Mouse (Mus musculus) 3T3-L1 (cell line): ENCODE results near the gene Zan.

ENCODE experiments used
- DNase-seq: peaks from one replicate; pipeline ENCODE4 v3.0.0-alpha.2; 2015; ENCODE audit warnings: low read depth, low spot score

Zan gene

GRCm38 (mm10) chr5:137476964-137477363, at the start of gene Zan:
Zan (minus strand) TSS chr5:137477064.
- DNase-seq, result no peak

- peak; percentile 62 for DNase-seq
Measured at GRCm38 (mm10) chr5:137526192-137526936, 49.5 kb upstream of the Zan start.

- no peak for DNase-seq
Measured at GRCm38 (mm10) chr5:137525511-137525910, 48.6 kb upstream of the Zan start.

GRCm38 (mm10) chr5:137524671-137525070, 47.8 kb upstream of the Zan start:
- no peak for DNase-seq

- DNase-seq, result no peak
Measured at GRCm38 (mm10) chr5:137524251-137524515, 47.3 kb upstream of the Zan start.

- no peak for DNase-seq
Measured at GRCm38 (mm10) chr5:137523396-137524250, 46.8 kb upstream of the Zan start.

- no peak for DNase-seq
Measured at GRCm38 (mm10) chr5:137522711-137523110, 45.8 kb upstream of the Zan start.

- no peak for DNase-seq
Measured at GRCm38 (mm10) chr5:137521861-137522260, 45.0 kb upstream of the Zan start.

GRCm38 (mm10) chr5:137519691-137520550, 43.1 kb upstream of the Zan start:
- DNase-seq, result no peak

- peak; percentile 60 for DNase-seq
Measured at GRCm38 (mm10) chr5:137518436-137518835, 41.6 kb upstream of the Zan start, which contains the start of gene Gigyf1. Gigyf1 (plus strand) TSS chr5:137518548.

GRCm38 (mm10) chr5:137514811-137515210, 37.9 kb upstream of the Zan start:
- DNase-seq, result no peak

- DNase-seq, result no peak
Measured at GRCm38 (mm10) chr5:137513951-137514721, 37.3 kb upstream of the Zan start.

GRCm38 (mm10) chr5:137512847-137513794, 36.3 kb upstream of the Zan start:
- peak; percentile 62 for DNase-seq

GRCm38 (mm10) chr5:137511706-137512105, 34.8 kb upstream of the Zan start:
- no peak for DNase-seq

- no peak for DNase-seq
Measured at GRCm38 (mm10) chr5:137510573-137511390, 33.9 kb upstream of the Zan start.

GRCm38 (mm10) chr5:137510014-137510501, 33.2 kb upstream of the Zan start:
- peak; percentile 70 for DNase-seq

GRCm38 (mm10) chr5:137504041-137504440, 27.2 kb upstream of the Zan start:
- DNase-seq, result peak; percentile 74

GRCm38 (mm10) chr5:137502667-137503110, 25.8 kb upstream of the Zan start:
- peak; percentile 97 for DNase-seq
